In the genomic region with DNA sequence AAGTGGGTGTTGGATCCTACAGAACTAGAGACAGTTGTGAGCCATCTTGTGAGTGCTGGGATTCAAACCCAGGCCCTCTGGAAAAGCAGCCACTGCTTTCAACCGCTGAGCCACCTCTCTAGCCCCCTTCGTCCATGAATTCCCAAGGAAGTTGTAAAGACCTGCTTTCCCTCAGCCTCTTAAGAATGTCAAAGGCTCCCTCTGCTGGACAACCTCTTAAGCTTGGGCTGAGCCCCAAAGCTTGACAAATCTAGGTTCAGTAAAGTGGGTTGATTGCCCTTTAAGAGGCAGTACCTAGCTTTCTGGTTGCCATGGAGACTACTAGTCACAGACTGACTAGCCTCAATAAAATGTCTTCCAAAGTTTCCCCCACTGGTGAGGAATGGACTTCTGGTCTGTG, we compare ENCODE assay signal across 8 mouse cellular contexts. TPM values are rescaled to one million over a fixed set of nuclear protein-coding genes. Genes with fewer than 3 reads are reported as not detected.
A peak's percentile ranks its signal among the peaks of the same experiment; 100 is the strongest.
DNase-seq lines count a peak whose midpoint lies in the region; ATAC-seq and TF ChIP-seq lines count a peak whose summit lies in the region.

TSS of gene Catip (plus strand) at position 297 of the 400 bp plus-strand sequence.

- no peak within 1 kb of the TSS for H3K9ac ChIP-seq in hindbrain, embryonic 16.5 days (ENCODE audit: low read depth, low read length)

- DNase-seq in spleen, adult 2 months (ENCODE audit: low read depth in 1 of 2, low spot score in 2 of 2) = peak; percentile 44 to 50
- no peak for DNase-seq in spleen, adult 12 weeks (ENCODE audit: low spot score)
- DNase-seq in gastrocnemius, adult 18-20 months (ENCODE audit: low spot score) = peak; percentile 87
- peak; percentile 36 to 60 for DNase-seq in layer of hippocampus, postnatal 25 days (ENCODE audit: extremely low spot score in 1 of 2, low spot score in 1 of 2)
- peak; percentile 85 for DNase-seq in lung, postnatal 25 days (ENCODE audit: low spot score)
- peak; percentile 91 for DNase-seq in retina, postnatal 1 day

- no peaks in the 10 kb centered on the region for H3K4me1 ChIP-seq in spleen, adult 2 months (ENCODE audit: control insufficient read depth, insufficient read depth, insufficient read length)
- H3K4me1 ChIP-seq in hindbrain, embryonic 16.5 days (ENCODE audit: control insufficient read depth, insufficient read depth, low read depth, low read length) = no peaks in the 10 kb centered on the region

- H3K9me3 ChIP-seq in hindbrain, embryonic 16.5 days (ENCODE audit: control insufficient read depth, low read length) = no peaks in the 10 kb centered on the region

- TF ChIP-seq CTCF in spleen, adult 2 months (IDR thresholded peaks at IDR 0.05; ENCODE audit: extremely low read depth, insufficient read depth, insufficient read length, insufficient replicate concordance) = peak; percentile 68; the same call in 1 of the 2 replicates

- no peak within 1 kb of the TSS for H3K4me3 ChIP-seq in spleen, adult 2 months (ENCODE audit: extremely low read depth, insufficient read depth, insufficient read length)
- no peak within 1 kb of the TSS for H3K4me3 ChIP-seq in hindbrain, embryonic 16.5 days (ENCODE audit: low read length)

- TF ChIP-seq POLR2A in spleen, adult 2 months (IDR thresholded peaks at IDR 0.05; ENCODE audit: low read depth, low read length) = no peak

- no peaks in the 10 kb centered on the region for H3K27me3 ChIP-seq in spleen, adult 2 months (ENCODE audit: control insufficient read depth, insufficient read depth, low read length)
- H3K27me3 ChIP-seq in hindbrain, embryonic 16.5 days (replicated peaks; ENCODE audit: control insufficient read depth, insufficient read depth, low read length) = no peaks in the 10 kb centered on the region

- 6% methylated on average over 2 of the region's 2 CpGs for WGBS in spleen, adult 2 months
- WGBS in hindbrain, embryonic 16.5 days = 0% methylated on average over 2 of the region's 2 CpGs

- 0 out of 2 replicates have a peak within 1 kb of the TSS, but pooled peaks have one; percentile 4 for H3K4me2 ChIP-seq in hindbrain, embryonic 16.5 days (ENCODE audit: low read length)

- no peaks in the 10 kb centered on the region for H3K36me3 ChIP-seq in spleen, adult 2 months (ENCODE audit: control insufficient read depth, insufficient read depth, low read length)
- H3K36me3 ChIP-seq in hindbrain, embryonic 16.5 days (ENCODE audit: control insufficient read depth, insufficient read depth, low read length) = no peaks in the 10 kb centered on the region

- H3K27ac ChIP-seq in spleen, adult 2 months (ENCODE audit: insufficient read depth, low read length) = no peak within 1 kb of the TSS
- H3K27ac ChIP-seq in hindbrain, embryonic 16.5 days (ENCODE audit: low read depth, low read length) = no peak within 1 kb of the TSS

- ATAC-seq in common myeloid progenitor, adult 5-6 weeks (replicated peaks; ENCODE audit: low read depth, poor library complexity, severe bottlenecking) = peak; percentile 77
- ATAC-seq in hindbrain, embryonic 16.5 days = peak; percentile 80

RNA-seq across cellular contexts. Expression of gene Catip, which starts in this region (rescaled TPM):
- polyA plus RNA-seq in spleen, adult 2 months (2012; rRNA removed) = 0.31 and 0.51 TPM in 2 replicates
- not detected in 2 replicates for total RNA-seq in common myeloid progenitor, adult 5-6 weeks (2017)
- under 1 TPM in 1 of 2 experiments, not detected in 1; 0.11 TPM for total RNA-seq in gastrocnemius, adult 18-20 months (2021)
- polyA plus RNA-seq in hindbrain, embryonic 16.5 days (2015; fragmentation: Nextera tagmentation; extraction: Ambion mirVana) = 2.2 and 2.8 TPM in 2 replicates
- total RNA-seq in layer of hippocampus, postnatal 25 days (2021) = 1 to 10 TPM; 1.0 to 1.1 TPM

Comparison
In these comparisons a context has a peak if more than half of its experiments do, and no peak if none do; other contexts are left out.
1. Peak in DNase-seq in spleen, adult 2 months; RNA of the gene not detected or under 1 TPM.
2. Peak in ATAC-seq in common myeloid progenitor, adult 5-6 weeks; RNA of the gene not detected or under 1 TPM.
3. Peak in DNase-seq in gastrocnemius, adult 18-20 months; RNA of the gene not detected or under 1 TPM.